Mouse (Mus musculus) kidney, adult 8-10 months (tissue): ENCODE results near the gene Rad51b.
A peak's percentile ranks its signal among the peaks of the same experiment; 100 is the strongest.

Experiments
- DNase-seq, 2 experiments: peaks; one replicate each; pipeline ENCODE4 v3.0.0; 2022

The Rad51b gene

GRCm38 (mm10) chr12:79813566-79814305, 516.7 kb downstream of the Rad51b start:
- DNase-seq = no peak

- no peak for DNase-seq
These were observed 517.4 kb downstream of the Rad51b start for GRCm38 (mm10) chr12:79814312-79815091.

GRCm38 (mm10) chr12:79816241-79816640, 519.2 kb downstream of the Rad51b start:
- DNase-seq = no peak

GRCm38 (mm10) chr12:79820228-79820958, 523.3 kb downstream of the Rad51b start:
- DNase-seq = no peak

GRCm38 (mm10) chr12:79821901-79822300, 524.8 kb downstream of the Rad51b start:
- peak; percentile 52 to 57 for DNase-seq

GRCm38 (mm10) chr12:79822401-79822800, 525.3 kb downstream of the Rad51b start:
- peak in 1 of 2 experiments; percentile 34 for DNase-seq

- DNase-seq = no peak
These were observed 528.8 kb downstream of the Rad51b start for GRCm38 (mm10) chr12:79825922-79826321.

- no peak for DNase-seq
These were observed 530.2 kb downstream of the Rad51b start for GRCm38 (mm10) chr12:79827233-79827692.

GRCm38 (mm10) chr12:79827735-79828134, 530.7 kb downstream of the Rad51b start:
- no peak for DNase-seq

GRCm38 (mm10) chr12:79830686-79831085, 533.6 kb downstream of the Rad51b start:
- no peak for DNase-seq

GRCm38 (mm10) chr12:79832611-79833010, 535.5 kb downstream of the Rad51b start:
- DNase-seq = no peak

GRCm38 (mm10) chr12:79835521-79835920, 538.4 kb downstream of the Rad51b start:
- no peak for DNase-seq

GRCm38 (mm10) chr12:79838181-79838961, 541.3 kb downstream of the Rad51b start:
- DNase-seq = peak; percentile 53 to 76

- no peak for DNase-seq
These were observed 542.2 kb downstream of the Rad51b start for GRCm38 (mm10) chr12:79839096-79839941.

GRCm38 (mm10) chr12:79840465-79840864, 543.4 kb downstream of the Rad51b start:
- no peak for DNase-seq

- no peak for DNase-seq
These were observed 544.2 kb downstream of the Rad51b start for GRCm38 (mm10) chr12:79841248-79841647.

- no peak for DNase-seq
These were observed 545.2 kb downstream of the Rad51b start for GRCm38 (mm10) chr12:79842319-79842718.

- DNase-seq = no peak
These were observed 545.9 kb downstream of the Rad51b start for GRCm38 (mm10) chr12:79843002-79843401.

GRCm38 (mm10) chr12:79843496-79843895, 546.4 kb downstream of the Rad51b start:
- DNase-seq = no peak

GRCm38 (mm10) chr12:79846247-79847151, 549.4 kb downstream of the Rad51b start:
- no peak for DNase-seq
